Mouse (Mus musculus): ENCODE results near the gene Hspa1b.
"Not testable (repeated sequence)": the region's sequence is repeated elsewhere in the genome, so short reads cannot be mapped to it uniquely, and the experiment has no call there.

Gene Hspa1b

DNA sequence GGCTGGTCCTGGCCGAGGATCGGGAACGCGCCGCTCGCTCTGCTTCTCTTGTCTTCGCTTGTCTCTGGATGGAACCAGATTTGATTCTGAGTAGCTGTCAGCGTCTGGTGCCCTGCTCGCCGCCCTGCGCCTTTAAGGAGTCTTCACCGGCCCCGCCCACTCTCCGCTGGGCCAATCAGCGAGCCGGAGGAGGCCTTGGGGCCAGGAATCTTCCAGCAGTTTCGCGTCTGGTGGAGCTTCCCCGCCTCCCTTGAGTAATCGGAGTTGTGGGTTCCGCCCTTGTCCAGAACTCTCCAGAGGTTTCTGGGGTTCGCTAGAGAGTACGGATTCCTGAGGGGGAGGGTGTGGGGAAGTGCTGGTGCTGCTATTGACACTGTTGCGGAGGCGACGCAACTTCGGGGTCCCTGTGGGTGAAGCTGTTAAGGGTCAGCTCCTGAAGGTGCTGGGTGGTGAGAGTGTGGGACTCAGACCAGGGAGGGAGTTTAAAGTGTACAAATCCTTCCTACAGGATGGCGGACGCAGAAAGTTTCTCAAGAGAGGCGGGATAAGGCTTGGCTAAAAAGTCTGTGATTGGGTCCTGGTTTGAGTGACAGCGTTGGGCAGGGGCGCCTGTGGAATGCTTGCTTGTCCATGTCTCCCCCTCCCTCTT is at the start of gene Hspa1b:
Gene Hspa1b (minus strand): TSS at position 109 of the 649 bp plus-strand sequence.
- peak; percentile 94 for DNase-seq (ENCODE audit: low read depth, low spot score)

DNA sequence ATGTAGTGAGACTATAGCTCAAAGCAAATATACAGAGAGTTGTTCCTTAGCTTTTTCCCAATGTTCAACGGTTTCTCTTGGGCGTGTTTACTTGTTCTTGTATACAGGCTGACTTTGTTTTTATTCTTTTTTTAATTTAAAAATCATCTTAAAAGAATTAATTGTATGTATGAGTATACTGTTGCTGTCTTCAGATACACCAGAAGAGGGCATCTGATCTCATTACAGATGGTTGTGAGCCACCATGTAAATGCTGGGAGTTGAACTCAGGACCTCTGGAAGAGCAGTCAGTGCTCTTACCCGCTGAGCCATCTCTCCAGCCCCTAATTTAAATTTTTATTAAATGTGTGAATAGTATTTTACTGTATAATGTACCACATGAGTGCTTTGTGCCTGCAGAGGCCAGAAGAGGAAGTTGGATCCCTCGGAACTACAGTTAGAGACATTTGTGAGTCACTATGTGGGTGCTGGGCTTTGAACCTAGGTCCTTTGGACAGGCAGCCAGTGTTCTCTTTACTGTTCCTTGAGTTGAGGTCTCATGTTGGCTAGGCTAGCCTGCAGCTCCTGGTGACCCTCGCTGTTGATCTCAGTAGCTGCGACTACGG is 48.5 kb upstream of the Hspa1b start:
- DNase-seq (ENCODE audit: low read depth, low spot score): no peak

DNA sequence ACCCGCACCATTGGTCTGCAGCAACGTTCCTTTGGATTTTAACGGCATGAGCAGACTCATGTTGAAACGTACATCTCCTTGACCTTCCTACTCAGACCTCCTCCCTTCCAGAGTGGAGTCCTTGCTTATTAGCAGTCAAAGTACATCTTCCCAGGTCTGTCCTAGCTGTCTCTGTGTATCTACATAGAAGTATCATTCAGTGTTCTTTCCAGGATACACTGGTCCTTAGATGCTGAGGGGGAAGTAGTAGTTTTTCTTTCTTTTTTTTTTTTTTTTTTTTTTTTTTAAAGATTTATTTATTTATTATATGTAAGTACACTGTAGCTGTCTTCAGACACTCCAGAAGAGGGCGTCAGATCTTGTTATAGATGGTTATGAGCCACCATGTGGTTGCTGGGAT is 46.9 kb upstream of the Hspa1b start:
- DNase-seq (ENCODE audit: low read depth, low spot score): not testable (repeated sequence)

DNA sequence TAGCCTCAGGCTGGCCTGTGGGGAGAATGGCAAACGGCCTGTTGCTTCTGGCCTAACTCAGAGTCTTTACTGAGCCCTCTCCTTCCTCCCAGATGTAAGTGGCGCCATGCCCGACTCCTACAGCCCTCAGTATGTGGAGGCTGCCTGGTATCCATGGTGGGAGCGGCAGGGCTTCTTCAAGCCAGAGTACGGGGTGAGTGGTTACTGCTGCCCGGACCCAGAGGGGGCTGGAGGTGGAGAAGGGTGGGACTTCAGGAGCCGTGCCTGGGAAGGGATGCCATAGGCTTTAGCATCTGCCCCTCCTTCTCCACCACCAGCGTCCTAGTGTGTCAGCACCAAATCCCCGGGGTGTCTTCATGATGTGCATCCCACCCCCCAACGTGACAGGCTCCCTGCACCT is 46.1 kb upstream of the Hspa1b start:
- DNase-seq (ENCODE audit: low read depth, low spot score): no peak

DNA sequence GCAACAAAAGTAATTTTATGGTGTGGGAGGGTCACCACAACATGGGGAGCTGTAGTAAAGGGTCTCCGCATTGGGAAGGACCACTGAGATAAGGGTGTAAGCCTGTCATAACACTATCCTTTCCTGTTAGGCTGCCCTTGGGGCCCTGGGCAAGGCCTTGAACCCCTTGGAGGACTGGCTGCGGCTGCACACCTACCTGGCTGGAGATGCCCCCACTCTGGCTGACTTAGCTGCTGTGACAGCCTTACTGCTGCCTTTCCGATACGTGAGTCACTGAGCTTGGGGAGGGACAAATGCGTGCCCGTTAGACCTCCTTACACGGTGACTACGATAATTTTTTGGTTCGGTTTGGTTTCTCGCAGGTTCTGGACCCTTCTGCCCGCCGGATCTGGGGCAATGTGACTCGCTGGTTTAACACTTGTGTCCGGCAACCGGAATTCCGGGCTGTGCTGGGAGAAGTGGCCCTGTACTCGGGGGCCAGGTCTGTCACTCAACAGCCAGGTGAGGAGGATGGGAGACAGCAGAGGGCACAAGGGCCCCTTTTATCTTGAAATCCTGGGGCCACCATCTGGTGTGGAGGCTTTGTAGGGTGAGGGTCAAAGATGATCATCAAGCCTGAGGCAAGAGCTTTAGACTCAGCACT is 45.2 kb upstream of the Hspa1b start:
- no peak for DNase-seq (ENCODE audit: low read depth, low spot score)

DNA sequence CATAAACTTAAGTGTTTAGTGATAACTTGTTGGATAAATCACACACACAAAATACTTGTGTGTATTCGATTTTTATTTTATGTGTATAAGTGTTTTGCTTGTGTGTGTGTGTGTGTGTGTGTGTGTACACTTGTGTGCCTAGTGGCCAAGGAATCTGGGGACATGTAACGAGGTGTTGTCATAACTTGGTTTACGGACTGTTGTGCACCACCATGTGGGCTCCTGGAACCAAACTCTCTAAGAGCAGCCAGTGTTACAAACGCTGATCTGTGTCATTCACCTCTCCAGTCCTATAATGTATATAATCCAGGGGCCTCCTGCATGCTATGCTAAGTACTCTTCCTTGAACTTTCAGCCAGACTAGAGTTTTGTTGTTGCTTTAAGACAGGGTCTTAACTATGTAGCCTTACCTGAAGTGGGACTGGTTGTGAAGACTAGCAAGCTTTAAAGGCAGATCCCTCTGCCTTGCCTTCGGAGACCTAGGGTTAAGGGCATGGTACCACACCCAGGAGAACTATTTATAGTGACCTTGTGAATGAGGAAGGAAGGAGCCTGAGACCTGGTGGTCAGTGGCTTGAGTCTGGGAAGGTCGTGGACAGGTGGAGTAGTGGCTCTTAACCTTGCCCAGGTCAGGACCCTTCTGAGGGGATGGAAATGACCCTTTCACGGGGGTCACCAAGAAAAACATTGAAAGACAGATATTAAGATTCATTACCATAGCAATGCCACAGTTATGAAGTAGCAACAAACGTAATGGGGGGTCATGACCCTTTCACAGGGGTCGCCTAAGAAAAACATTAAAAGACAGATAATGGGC is 44.2 kb upstream of the Hspa1b start:
- peak; percentile 52 for DNase-seq (ENCODE audit: low read depth, low spot score)

DNA sequence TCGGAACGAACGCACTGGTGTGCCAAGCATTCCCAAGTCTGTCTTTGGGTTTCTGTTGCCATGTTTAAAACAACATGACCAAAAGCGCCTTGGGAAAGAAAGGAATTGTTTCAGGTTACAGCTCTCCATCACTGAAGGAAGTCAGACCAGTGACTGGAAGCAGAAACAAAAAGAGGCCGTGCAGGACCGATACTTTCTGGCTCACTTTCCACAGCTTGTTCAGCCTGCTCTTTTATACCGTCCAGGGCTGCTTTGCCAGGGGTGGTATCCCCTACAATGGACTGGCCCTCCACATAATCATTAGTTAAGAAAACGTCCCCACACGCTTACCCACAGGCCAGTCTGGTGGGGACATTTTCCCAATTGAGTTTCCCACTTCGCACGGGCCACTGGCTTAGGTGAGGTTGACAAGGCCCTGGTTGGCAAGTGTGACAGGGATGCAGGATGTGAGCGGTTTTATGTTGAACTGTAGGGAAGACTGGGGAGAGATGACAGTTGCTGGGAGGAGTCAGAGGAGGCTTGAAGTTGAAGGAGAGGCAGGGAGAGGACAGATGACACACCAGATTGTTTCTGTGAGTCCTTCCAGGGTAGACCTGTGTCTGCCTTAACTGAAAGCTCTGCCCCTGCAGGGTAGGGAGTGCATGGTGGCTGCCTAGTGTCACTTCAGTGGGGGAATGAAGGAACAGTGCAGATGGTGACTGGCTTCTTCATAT is 43.3 kb upstream of the Hspa1b start:
- no peak for DNase-seq (ENCODE audit: low read depth, low spot score)

DNA sequence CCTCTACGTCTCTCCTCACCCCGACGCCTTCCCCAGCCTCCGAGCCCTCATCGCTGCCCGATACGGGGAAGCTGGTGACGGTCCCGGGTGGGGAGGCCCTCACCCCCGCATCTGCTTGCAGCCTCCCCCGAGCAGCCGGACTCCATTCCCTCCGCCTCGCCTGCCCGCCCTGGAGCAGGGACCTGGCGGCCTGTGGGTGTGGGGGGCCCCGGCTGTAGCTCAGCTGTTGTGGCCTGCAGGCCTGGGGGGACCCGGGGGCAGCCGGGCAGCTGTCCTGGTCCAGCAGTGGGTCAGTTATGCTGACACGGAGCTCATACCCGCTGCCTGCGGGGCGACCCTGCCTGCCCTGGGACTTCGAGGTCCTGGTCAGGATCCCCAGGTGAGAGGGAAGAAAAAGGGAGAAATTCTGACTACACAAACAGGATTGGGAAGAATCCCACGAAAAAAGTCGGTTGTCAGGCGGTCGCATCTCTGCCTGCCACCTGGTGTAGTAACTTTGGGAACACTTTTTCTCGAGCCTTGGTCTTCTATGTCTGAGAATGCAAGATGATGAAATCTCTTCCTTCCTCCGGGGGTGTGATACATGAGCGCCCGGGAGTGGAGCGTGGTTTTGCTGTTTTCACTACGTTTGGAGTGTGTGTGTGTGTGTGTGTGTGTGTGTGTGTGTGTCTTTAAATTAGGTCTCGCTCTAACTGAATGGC is 42.6 kb upstream of the Hspa1b start:
- DNase-seq (ENCODE audit: low read depth, low spot score): no peak

DNA sequence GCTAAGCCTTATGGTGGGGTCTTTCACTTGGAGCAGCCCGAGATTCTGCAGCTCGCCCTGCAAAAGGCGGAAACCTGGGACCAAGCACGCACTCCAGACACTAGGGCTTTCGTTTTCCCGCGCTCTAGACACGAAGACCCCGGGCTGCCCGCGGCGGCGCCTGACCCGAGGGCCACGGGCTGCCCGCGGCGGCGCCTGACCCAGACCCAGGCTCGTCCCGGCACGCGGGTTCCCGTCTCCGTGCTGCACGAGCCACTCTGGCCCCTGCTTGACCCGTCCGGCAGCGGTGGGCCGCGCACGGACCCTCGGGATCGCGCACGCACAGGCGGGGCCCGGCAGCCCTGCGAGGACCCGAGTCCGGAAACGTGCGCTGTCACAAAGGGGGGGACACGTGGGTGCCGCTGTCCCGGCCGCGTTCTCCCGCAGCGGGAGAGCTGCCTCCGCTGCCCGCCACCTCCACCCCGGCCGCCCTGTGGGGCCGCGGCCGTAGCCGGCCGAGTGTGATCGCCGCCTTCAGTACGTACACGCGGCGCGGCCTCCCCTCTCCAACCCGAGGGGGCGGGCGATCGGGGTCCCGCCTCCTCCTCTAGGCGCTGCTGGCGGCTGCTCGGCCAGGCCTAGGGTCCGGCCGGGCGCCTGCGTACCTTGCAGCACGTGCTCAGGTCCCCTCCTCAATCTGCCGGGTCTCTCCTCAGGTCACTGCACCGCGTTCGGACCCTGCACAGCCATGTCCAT is 41.8 kb upstream of the Hspa1b start, which contains the start of gene Vars:
Gene Vars (plus strand): TSS at position 271 of the 735 bp plus-strand sequence.
- DNase-seq (ENCODE audit: low read depth, low spot score): peak; percentile 93

DNA sequence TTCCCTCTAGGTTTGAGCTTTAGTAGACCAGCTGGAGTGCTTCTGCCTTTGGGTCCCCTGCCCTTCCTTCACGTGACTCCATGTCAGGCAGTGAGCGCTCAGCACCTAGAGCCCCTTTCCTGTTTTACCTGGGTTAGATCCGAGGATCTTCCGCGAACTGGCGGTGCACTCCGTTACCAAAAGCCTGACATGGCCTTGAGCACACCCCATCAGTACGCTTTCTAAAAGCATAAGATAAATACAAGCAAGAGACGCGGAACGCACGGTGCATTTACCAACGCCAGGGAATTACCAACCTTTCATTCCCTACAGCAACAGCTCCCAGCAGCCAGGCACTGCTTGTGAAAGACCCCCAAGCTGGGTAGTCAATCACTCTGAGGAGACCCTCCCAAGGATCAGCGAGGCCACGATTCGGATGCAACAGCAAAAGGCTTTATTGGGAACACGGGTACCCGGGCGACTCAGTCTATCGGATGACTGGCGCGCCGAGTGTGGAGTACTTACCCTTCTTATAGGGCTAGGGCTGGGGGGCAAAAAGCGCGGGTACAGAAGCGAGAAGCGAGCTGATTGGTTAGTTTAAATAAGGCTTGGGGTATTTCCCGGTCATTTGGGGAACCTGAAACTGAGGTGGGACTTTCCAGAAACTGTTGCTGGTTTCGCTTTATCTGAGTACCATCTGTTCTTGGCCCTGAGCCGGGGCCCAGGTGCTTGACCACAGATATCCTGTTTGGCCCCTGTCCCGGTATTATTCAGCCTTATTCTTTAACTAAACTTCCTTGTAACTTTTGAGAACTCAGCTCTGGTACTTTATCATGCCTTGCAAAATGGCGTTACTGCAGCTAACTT is 41.1 kb upstream of the Hspa1b start:
- DNase-seq (ENCODE audit: low read depth, low spot score): not testable (repeated sequence)

DNA sequence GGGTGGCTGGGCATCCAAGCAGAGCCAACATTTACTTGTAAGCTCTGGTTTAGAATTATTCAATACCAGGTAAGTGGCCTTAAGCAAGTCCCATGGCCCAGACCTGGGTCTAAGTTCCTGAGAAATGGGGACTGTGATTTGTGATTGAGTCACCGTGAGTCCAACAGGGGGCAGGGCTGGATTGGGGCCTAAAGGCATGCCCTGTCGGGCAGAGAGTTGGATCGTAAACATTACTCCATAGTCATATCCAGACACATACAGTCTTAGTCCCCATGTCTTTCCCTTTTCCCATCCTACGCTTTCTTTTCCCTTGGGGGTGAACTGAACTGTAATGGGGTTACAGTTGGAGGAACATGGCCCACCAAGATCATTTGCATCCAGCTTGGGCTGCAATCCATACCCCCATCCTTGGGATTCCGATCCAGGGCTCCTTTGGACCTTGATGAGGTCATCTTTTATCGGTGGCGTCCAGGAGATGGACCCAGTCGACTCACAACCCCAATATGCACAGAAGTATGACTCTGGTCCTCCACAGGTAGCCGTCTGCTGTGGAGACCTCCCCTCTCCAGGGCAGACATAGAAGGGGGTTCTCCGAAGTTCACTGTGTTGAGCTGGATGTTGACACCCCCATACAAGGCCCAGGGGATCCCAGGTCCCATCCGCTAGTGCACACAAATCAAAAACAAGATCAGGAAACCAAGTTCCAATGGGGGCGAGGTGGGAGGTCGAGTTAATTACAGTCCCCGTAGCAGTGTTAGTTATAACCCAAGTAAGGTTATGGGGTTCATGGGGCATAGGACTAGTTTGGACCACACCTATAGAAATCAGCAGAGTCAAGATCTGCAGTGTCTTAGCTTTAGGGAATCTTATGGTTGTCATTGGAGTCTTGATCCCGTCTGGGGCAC is 39.7 kb upstream of the Hspa1b start:
- no peak for DNase-seq (ENCODE audit: low read depth, low spot score)

DNA sequence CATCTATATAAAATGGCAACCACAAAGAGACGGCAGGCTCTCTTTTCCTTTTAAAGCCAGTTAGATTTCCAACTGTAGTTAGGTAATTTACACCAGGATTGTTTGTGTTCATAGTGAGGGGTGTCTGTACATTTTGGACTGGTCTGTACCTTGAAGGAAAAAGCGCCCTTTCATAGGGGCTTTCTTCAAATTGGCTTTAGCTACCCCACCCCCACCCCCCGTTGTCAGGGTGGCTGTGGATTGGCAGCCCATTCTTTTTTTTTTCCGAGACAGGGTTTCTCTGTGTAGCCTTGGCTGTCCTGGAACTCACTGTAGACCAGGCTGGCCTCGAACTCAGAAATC is 38.1 kb upstream of the Hspa1b start:
- no peak for DNase-seq (ENCODE audit: low read depth, low spot score)

DNA sequence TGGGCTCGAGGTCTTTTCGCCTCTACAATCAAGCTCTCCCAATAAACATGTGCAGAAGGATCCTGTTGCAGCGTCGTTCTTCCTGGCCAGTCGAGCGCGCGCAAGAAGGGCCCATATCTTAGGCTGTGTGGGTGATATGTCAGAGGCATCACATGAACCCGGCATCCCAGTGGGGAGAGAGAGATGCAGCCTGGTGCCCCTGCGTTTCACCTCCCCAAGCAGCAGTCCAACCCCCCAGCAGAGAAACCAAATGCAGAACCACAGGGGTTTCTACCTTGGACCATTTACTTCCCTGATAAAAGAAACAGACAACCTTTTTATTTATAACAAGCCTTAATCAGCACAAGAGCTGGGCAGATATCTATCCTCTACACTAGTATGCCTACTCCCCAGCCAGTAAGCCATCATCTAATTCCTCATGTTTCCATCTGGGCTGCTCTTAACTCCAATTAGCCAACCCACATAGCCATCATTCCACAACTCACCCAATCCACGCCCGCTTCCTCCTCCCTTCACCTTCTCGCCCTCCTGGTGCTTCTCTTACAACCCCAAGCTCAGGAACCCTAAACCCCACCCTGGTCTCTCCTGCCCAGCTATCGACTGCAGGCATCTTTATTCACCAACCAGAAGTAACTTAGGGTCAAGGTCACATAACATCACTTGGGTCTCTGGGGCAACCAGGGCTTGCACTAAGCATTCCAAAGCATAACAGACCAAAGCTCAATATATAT is 37.5 kb upstream of the Hspa1b start:
- DNase-seq (ENCODE audit: low read depth, low spot score): peak; percentile 52

DNA sequence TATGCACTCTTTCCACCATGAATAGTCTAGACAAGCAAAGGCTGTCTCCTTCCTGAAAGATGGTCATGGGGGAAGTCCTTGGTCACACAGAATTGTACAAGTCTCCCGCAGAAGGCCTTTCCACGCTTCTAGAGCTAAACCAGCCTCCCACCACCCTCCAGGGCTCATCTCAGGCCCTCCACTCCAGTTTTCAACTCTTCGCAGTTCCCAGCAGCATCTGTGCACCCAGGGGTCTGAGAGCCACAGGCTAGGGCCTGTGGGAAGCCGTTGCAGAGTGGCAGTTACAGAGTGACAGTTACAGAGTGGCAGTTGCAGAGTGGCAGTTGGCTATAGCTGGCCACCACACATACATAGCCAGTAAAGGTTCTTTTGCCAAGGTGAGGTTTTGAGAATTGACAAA is 36.9 kb upstream of the Hspa1b start:
- not testable (repeated sequence) for DNase-seq (ENCODE audit: low read depth, low spot score)

DNA sequence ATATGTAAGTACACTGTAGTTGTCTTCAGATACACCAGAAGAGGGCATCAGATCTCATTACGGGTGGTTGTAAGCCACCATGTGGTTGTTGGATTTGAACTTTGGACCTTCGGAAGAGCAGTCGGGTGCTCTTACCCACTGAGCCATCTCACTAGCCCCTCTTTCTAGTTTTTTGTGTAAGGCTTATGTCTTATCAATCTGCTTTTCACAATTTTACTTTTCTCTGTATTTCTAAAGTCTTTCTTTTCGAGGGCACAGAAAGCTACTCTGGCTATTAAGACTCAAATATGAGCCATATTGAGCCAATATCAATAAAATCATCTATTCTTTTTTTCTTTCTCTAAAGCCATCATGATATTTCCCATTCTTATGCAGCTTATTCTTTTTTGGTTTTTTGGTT is 36.2 kb upstream of the Hspa1b start:
- not testable (repeated sequence) for DNase-seq (ENCODE audit: low read depth, low spot score)

DNA sequence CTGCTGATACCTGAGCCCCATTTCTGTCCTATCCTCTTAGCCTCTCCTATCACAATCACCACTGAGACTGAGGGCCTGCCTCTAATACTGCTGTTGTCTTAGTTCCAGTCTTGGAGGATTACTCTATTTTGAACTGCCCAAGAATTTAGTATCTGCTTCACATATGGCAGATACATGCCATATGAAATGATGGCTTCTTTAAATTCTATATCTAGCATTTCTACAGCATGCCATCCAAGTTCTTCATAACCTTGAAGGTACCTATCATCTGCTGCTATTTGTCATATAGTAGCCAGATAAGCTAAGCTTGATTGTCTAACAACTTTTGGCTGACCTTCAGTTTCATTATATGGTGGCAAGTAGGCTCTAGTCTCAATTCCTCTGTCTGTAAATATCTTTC is 35.7 kb upstream of the Hspa1b start:
- DNase-seq (ENCODE audit: low read depth, low spot score): no peak

DNA sequence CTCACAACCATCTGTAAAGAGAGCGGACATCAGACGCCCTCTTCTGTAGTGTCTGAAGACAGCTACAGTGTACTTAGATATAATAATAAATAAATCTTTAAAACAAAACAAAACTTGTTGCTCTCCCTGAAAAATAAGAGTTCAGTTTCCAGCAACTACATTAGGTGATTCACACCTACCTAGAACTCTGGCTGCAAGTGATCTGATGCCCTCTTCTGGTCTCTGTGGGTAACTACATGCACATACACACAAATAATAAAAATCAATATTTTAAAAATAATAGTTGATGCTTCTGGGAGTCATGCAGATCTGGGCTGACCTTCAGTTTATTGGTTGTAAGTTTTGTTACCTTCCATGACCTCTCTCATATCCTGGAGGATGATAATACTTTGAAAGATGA is 25.2 kb upstream of the Hspa1b start:
- DNase-seq (ENCODE audit: low read depth, low spot score): peak; percentile 59

DNA sequence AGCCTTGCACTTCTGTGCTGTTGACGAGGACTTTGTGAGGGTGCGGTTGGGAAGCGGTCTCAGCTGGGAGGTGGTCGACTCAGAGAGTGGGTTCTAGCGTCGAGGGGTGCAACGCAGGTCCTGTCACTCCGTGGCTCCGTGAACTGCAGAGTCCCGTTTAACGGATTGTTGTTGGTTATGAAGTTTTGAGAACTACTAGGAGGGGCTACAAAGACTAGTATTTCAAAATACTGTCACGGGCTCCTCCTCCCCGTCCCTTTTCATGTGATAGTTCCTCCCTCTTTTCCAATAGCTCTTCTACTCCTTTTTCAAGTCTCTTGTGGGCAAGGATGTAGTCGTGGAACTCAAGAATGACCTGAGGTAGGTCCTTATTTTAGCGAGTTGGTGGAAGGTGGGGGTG is 23.3 kb upstream of the Hspa1b start:
- DNase-seq (ENCODE audit: low read depth, low spot score): no peak
